Mouse (Mus musculus) kidney, embryonic 15.5 days (tissue): ENCODE measurements around the gene Clec10a. TPM values are rescaled to one million over a fixed set of nuclear protein-coding genes. Genes with fewer than 3 reads are reported as not detected.

ENCODE experiments used
- ATAC-seq: fragments of 200-750 bp; cut with Nextera tagmentation; replicated peaks from 2 replicates; pipeline ENCODE4 v1.8.0; 2017; ENCODE audit warnings: moderate TSS enrichment; ENCODE audit not compliant: low FRiP score
- H3K27ac ChIP-seq: fragments of 300-500 bp; sonication (generic); 2 replicates; pipeline ENCODE4 v1.5.1; 2015; ENCODE audit warnings: mild to moderate bottlenecking, inconsistent platforms
- H3K27me3 ChIP-seq: fragments of 300-500 bp; sonication (generic); 2 replicates; pipeline ENCODE4 v1.6.1; 2015; ENCODE audit warnings: inconsistent platforms
- H3K36me3 ChIP-seq: fragments of 300-500 bp; sonication (generic); 2 replicates; pipeline ENCODE4 v1.6.1; 2015; ENCODE audit warnings: inconsistent platforms
- H3K4me1 ChIP-seq: fragments of 300-500 bp; sonication (generic); 2 replicates; pipeline ENCODE4 v1.6.1; 2015; ENCODE audit warnings: inconsistent platforms
- H3K4me2 ChIP-seq: fragments of 300-500 bp; sonication (generic); 2 replicates; pipeline ENCODE4 v1.6.1; 2015; ENCODE audit warnings: moderate library complexity, mild to moderate bottlenecking, inconsistent platforms
- H3K4me3 ChIP-seq: fragments of 300-500 bp; sonication (generic); replicated peaks from 2 replicates; pipeline ENCODE4 v1.5.1; 2015; ENCODE audit warnings: mild to moderate bottlenecking, inconsistent platforms
- H3K9ac ChIP-seq: fragments of 300-500 bp; sonication (generic); 2 replicates; pipeline ENCODE4 v1.6.1; 2015; ENCODE audit warnings: mild to moderate bottlenecking, inconsistent platforms
- H3K9me3 ChIP-seq: fragments of 300-500 bp; sonication (generic); replicated peaks from 2 replicates; pipeline ENCODE4 v1.6.1; 2016; ENCODE audit warnings: inconsistent platforms
- WGBS: fragments of 180-500 bp; shearing (Covaris S2); methylation state at CpG from one replicate; pipeline ENCODE4 v1.1.7; 2015; ENCODE audit warnings: mixed read lengths; 5-methylcytosine and 5-hydroxymethylcytosine counted together
- polyA plus RNA-seq: library from polyadenylated mRNA; unstranded; fragments of >200 nt; fragmentation: Nextera tagmentation; extraction: Ambion mirVana; gene quantifications from 2 replicates; pipeline ENCODE4 v1.2.1, GENCODE M21; 2015

Clec10a gene
- polyA plus RNA-seq, 1 experiment from 2014 or later: not detected

GRCm38 (mm10) chr11:70210681-70211080 lies 54.7 kb downstream of the Clec10a start:
- Histone ChIP-seq H3K27me3 (peaks cover 58% of the 10 kb centered on the region), H3K9ac (no peak overlapping the region), H3K27ac (no peak overlapping the region), H3K4me1 (peaks cover 31% of the 10 kb centered on the region), H3K36me3 (no peaks in the 10 kb centered on the region), H3K9me3 (no peaks in the 10 kb centered on the region), H3K4me2 (no peak overlapping the region), H3K4me3 (no peak overlapping the region)
- no peak for ATAC-seq
- 91% methylated on average over 2 of the region's 2 CpGs for WGBS

- WGBS: 74% methylated on average over 6 of the region's 6 CpGs
- ATAC-seq: no peak
- H3K27me3 ChIP-seq: peaks cover 62% of the 10 kb centered on the region
- no peak overlapping the region for H3K4me2 ChIP-seq
- no peaks in the 10 kb centered on the region for H3K9me3 ChIP-seq
- no peak overlapping the region for H3K27ac ChIP-seq
- peaks cover 32% of the 10 kb centered on the region for H3K4me1 ChIP-seq
- no peak overlapping the region for H3K4me3 ChIP-seq
- H3K9ac ChIP-seq: no peak overlapping the region
- no peaks in the 10 kb centered on the region for H3K36me3 ChIP-seq
These were observed 56.0 kb downstream of the Clec10a start for GRCm38 (mm10) chr11:70211972-70212371.

- Histone ChIP-seq H3K27me3 (peaks cover 66% of the 10 kb centered on the region), H3K9ac (peak within 1 kb of the TSS; percentile 43; the same call in 1 of the 2 replicates), H3K4me2 (peak within 1 kb of the TSS; percentile 74), H3K9me3 (no peaks in the 10 kb centered on the region), H3K27ac (0 out of 2 replicates have a peak within 1 kb of the TSS, but pooled peaks have one; percentile 32), H3K4me1 (peaks cover 33% of the 10 kb centered on the region), H3K4me3 (peak within 1 kb of the TSS; percentile 38), H3K36me3 (peaks cover 3% of the 10 kb centered on the region; the same call in 1 of the 2 replicates)
- ATAC-seq: no peak
- 65% methylated on average over 6 of the region's 6 CpGs for WGBS
These were observed 56.4 kb downstream of the Clec10a start, which contains the start of gene Slc16a11 for GRCm38 (mm10) chr11:70212423-70212822. TSS of gene Slc16a11 (plus strand) at chr11:70212752.

GRCm38 (mm10) chr11:70212896-70213295 lies 56.9 kb downstream of the Clec10a start:
- Histone ChIP-seq H3K36me3 (peaks cover 6% of the 10 kb centered on the region; the same call in 1 of the 2 replicates), H3K4me2 (peak overlapping the region; percentile 14; the same call in 1 of the 2 replicates), H3K27ac (0 out of 2 replicates have a peak overlapping the region, but pooled peaks have one; percentile 32), H3K9ac (no peak overlapping the region), H3K4me1 (peaks cover 34% of the 10 kb centered on the region), H3K9me3 (no peaks in the 10 kb centered on the region), H3K27me3 (peaks cover 70% of the 10 kb centered on the region), H3K4me3 (no peak overlapping the region)
- WGBS: 10% methylated on average over 9 of the region's 9 CpGs
- ATAC-seq: no peak

GRCm38 (mm10) chr11:70213736-70214135 lies 57.7 kb downstream of the Clec10a start:
- 5% methylated on average over 26 of the region's 26 CpGs for WGBS
- Histone ChIP-seq H3K4me2 (peak overlapping the region; percentile 74), H3K36me3 (peaks cover 6% of the 10 kb centered on the region; the same call in 1 of the 2 replicates), H3K4me3 (peak overlapping the region; percentile 38), H3K27ac (no peak overlapping the region), H3K27me3 (peaks cover 72% of the 10 kb centered on the region), H3K9me3 (no peaks in the 10 kb centered on the region), H3K9ac (peak overlapping the region; percentile 43), H3K4me1 (peaks cover 38% of the 10 kb centered on the region)
- peak; percentile 9; the same call in 1 of the 2 replicates for ATAC-seq

GRCm38 (mm10) chr11:70214191-70214855 lies 58.3 kb downstream of the Clec10a start:
- no peaks in the 10 kb centered on the region for H3K9me3 ChIP-seq
- peaks cover 43% of the 10 kb centered on the region for H3K4me1 ChIP-seq
- H3K36me3 ChIP-seq: peaks cover 6% of the 10 kb centered on the region; the same call in 1 of the 2 replicates
- WGBS: under 1% methylated on average over 46 of the region's 46 CpGs
- peak; percentile 54; the same call in 1 of the 2 replicates for ATAC-seq
- H3K27ac ChIP-seq: no peak overlapping the region
- H3K4me2 ChIP-seq: peak overlapping the region; percentile 74
- peaks cover 76% of the 10 kb centered on the region for H3K27me3 ChIP-seq
- H3K4me3 ChIP-seq: peak overlapping the region; percentile 38
- H3K9ac ChIP-seq: peak overlapping the region; percentile 43

- ATAC-seq: peak; percentile 34
- H3K4me2 ChIP-seq: peak overlapping the region; percentile 74
- no peaks in the 10 kb centered on the region for H3K9me3 ChIP-seq
- peaks cover 6% of the 10 kb centered on the region; the same call in 1 of the 2 replicates for H3K36me3 ChIP-seq
- WGBS: 10% methylated on average over 18 of the region's 18 CpGs
- H3K27ac ChIP-seq: no peak overlapping the region
- H3K9ac ChIP-seq: 0 out of 2 replicates have a peak overlapping the region, but pooled peaks have one; percentile 43
- peaks cover 49% of the 10 kb centered on the region for H3K4me1 ChIP-seq
- peak overlapping the region; percentile 38 for H3K4me3 ChIP-seq
- H3K27me3 ChIP-seq: peaks cover 77% of the 10 kb centered on the region
These were observed 58.8 kb downstream of the Clec10a start for GRCm38 (mm10) chr11:70214856-70215209.

- H3K27me3 ChIP-seq: peaks cover 79% of the 10 kb centered on the region
- peaks cover 53% of the 10 kb centered on the region for H3K4me1 ChIP-seq
- H3K36me3 ChIP-seq: peaks cover 6% of the 10 kb centered on the region; the same call in 1 of the 2 replicates
- no peak overlapping the region for H3K27ac ChIP-seq
- no peaks in the 10 kb centered on the region for H3K9me3 ChIP-seq
- no peak overlapping the region for H3K9ac ChIP-seq
- peak overlapping the region; percentile 74 for H3K4me2 ChIP-seq
- ATAC-seq: no peak
- 13% methylated on average over 22 of the region's 22 CpGs for WGBS
- H3K4me3 ChIP-seq: peak overlapping the region; percentile 38; the same call in 1 of the 2 replicates
These were observed 59.3 kb downstream of the Clec10a start for GRCm38 (mm10) chr11:70215301-70215700.

- peaks cover 74% of the 10 kb centered on the region for H3K27me3 ChIP-seq
- H3K27ac ChIP-seq: no peak overlapping the region
- no peaks in the 10 kb centered on the region for H3K9me3 ChIP-seq
- WGBS: 60% methylated on average over 3 of the region's 3 CpGs
- ATAC-seq: no peak
- peaks cover 6% of the 10 kb centered on the region; the same call in 1 of the 2 replicates for H3K36me3 ChIP-seq
- no peak overlapping the region for H3K4me3 ChIP-seq
- H3K4me1 ChIP-seq: peaks cover 61% of the 10 kb centered on the region
- no peak overlapping the region for H3K9ac ChIP-seq
- no peak overlapping the region for H3K4me2 ChIP-seq
These were observed 60.1 kb downstream of the Clec10a start for GRCm38 (mm10) chr11:70216103-70216502.

GRCm38 (mm10) chr11:70218039-70218438 lies 62.0 kb downstream of the Clec10a start:
- Histone ChIP-seq H3K36me3 (peaks cover 6% of the 10 kb centered on the region; the same call in 1 of the 2 replicates), H3K27me3 (peaks cover 67% of the 10 kb centered on the region), H3K9me3 (no peaks in the 10 kb centered on the region), H3K27ac (peak overlapping the region; percentile 24; the same call in 1 of the 2 replicates), H3K4me1 (peaks cover 70% of the 10 kb centered on the region), H3K4me3 (no peak overlapping the region), H3K4me2 (no peak overlapping the region), H3K9ac (no peak overlapping the region)
- 78% methylated on average over 4 of the region's 4 CpGs for WGBS
- ATAC-seq: no peak

GRCm38 (mm10) chr11:70218741-70219470 lies 62.9 kb downstream of the Clec10a start:
- Histone ChIP-seq H3K36me3 (peaks cover 6% of the 10 kb centered on the region; the same call in 1 of the 2 replicates), H3K27me3 (peaks cover 65% of the 10 kb centered on the region), H3K9me3 (no peaks in the 10 kb centered on the region), H3K27ac (peak overlapping the region; percentile 24; the same call in 1 of the 2 replicates), H3K4me3 (0 out of 2 replicates have a peak overlapping the region, but pooled peaks have one; percentile 0), H3K9ac (no peak overlapping the region), H3K4me2 (peak overlapping the region; percentile 93; the same call in 1 of the 2 replicates), H3K4me1 (peaks cover 62% of the 10 kb centered on the region)
- 90% methylated on average over 15 of the region's 15 CpGs for WGBS
- ATAC-seq: no peak
